Mouse (Mus musculus): ENCODE results near the gene Myo1e. TPM values are rescaled to one million over a fixed set of nuclear protein-coding genes. Genes with fewer than 3 reads are reported as not detected.

The Myo1e gene
- polyA plus RNA-seq, 1 experiment, result 15.4 TPM

- Histone ChIP-seq H3K27ac (ENCODE audit: insufficient read depth, low read length) (peak overlapping the region; percentile 44), H3K4me3 (ENCODE audit: extremely low read depth, insufficient read depth, insufficient read length) (no peak overlapping the region), H3K27me3 (ENCODE audit: control insufficient read depth, insufficient read depth, low read length) (no peaks in the 10 kb centered on the region), H3K36me3 (ENCODE audit: control insufficient read depth, insufficient read depth, low read length) (0 out of 2 replicates have a peak, but pooled peaks cover 1% of the 10 kb centered on the region), H3K4me1 (ENCODE audit: control insufficient read depth, insufficient read depth, insufficient read length) (peaks cover 10% of the 10 kb centered on the region; the same call in 1 of the 2 replicates)
- 65% methylated on average over 10 of the region's 10 CpGs for WGBS
- DNase-seq (ENCODE audit: low read depth in 1 of 2, low spot score in 2 of 2), result no peak
- TF ChIP-seq CTCF (IDR thresholded peaks at IDR 0.05; ENCODE audit: extremely low read depth, insufficient read depth, insufficient read length, insufficient replicate concordance), result no peak
These were observed 25.2 kb downstream of the Myo1e start for GRCm38 (mm10) chr9:70232044-70233010.

GRCm38 (mm10) chr9:70237136-70237535 lies 30.0 kb downstream of the Myo1e start:
- Histone ChIP-seq H3K27ac (ENCODE audit: insufficient read depth, low read length) (peak overlapping the region; percentile 77; the same call in 1 of the 2 replicates), H3K4me3 (ENCODE audit: extremely low read depth, insufficient read depth, insufficient read length) (no peak overlapping the region), H3K27me3 (ENCODE audit: control insufficient read depth, insufficient read depth, low read length) (no peaks in the 10 kb centered on the region), H3K36me3 (ENCODE audit: control insufficient read depth, insufficient read depth, low read length) (no peaks in the 10 kb centered on the region; the same call in 1 of the 2 replicates), H3K4me1 (ENCODE audit: control insufficient read depth, insufficient read depth, insufficient read length) (peaks cover 34% of the 10 kb centered on the region; the same call in 1 of the 2 replicates)
- TF ChIP-seq CTCF (IDR thresholded peaks at IDR 0.05; ENCODE audit: extremely low read depth, insufficient read depth, insufficient read length, insufficient replicate concordance) (no peak), POLR2A (IDR thresholded peaks at IDR 0.05; ENCODE audit: low read depth, low read length) (no peak)
- 7% methylated on average over 3 of the region's 3 CpGs for WGBS
- peak; percentile 43 to 74 for DNase-seq (ENCODE audit: low read depth in 1 of 2, low spot score in 2 of 2)

DNA sequence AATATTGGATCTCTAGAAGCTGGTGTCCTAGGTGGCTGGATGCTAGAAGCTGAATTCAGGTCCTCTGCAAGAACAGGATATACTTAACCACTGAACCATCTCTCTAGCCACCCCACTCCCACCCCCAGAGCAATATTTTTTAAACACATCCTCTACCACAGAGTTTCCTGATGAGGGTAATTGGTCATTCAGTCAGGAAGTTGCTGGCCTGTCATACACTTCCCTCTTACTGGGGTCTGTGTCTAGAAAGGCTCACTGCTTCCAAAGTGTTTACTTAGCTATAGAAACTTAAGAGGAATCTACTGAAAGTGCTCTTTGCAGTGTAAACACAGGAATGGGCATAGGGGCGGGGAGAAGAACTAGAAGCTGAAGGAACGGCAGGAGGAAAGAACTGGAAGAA lies 30.4 kb downstream of the Myo1e start:
- TF ChIP-seq CTCF (IDR thresholded peaks at IDR 0.05; ENCODE audit: extremely low read depth, insufficient read depth, insufficient read length, insufficient replicate concordance) (no peak), POLR2A (IDR thresholded peaks at IDR 0.05; ENCODE audit: low read depth, low read length) (no peak)
- peak overlapping the region; percentile 77 for H3K27ac ChIP-seq (ENCODE audit: insufficient read depth, low read length)
- WGBS, result 23% methylated on average over 2 of the region's 2 CpGs
- H3K4me1 ChIP-seq (ENCODE audit: control insufficient read depth, insufficient read depth, insufficient read length), result peaks cover 37% of the 10 kb centered on the region
- H3K27me3 ChIP-seq (ENCODE audit: control insufficient read depth, insufficient read depth, low read length), result no peaks in the 10 kb centered on the region
- no peak overlapping the region for H3K4me3 ChIP-seq (ENCODE audit: extremely low read depth, insufficient read depth, insufficient read length)
- peak in 1 of 2 experiments; percentile 44 for DNase-seq (ENCODE audit: low read depth in 1 of 2, low spot score in 2 of 2)
- H3K36me3 ChIP-seq (ENCODE audit: control insufficient read depth, insufficient read depth, low read length), result no peaks in the 10 kb centered on the region; the same call in 1 of the 2 replicates

GRCm38 (mm10) chr9:70238391-70238790 lies 31.2 kb downstream of the Myo1e start:
- Histone ChIP-seq H3K4me3 (ENCODE audit: extremely low read depth, insufficient read depth, insufficient read length) (no peak overlapping the region), H3K36me3 (ENCODE audit: control insufficient read depth, insufficient read depth, low read length) (no peaks in the 10 kb centered on the region; the same call in 1 of the 2 replicates), H3K4me1 (ENCODE audit: control insufficient read depth, insufficient read depth, insufficient read length) (peaks cover 44% of the 10 kb centered on the region), H3K27ac (ENCODE audit: insufficient read depth, low read length) (peak overlapping the region; percentile 36), H3K27me3 (ENCODE audit: control insufficient read depth, insufficient read depth, low read length) (no peaks in the 10 kb centered on the region)
- TF ChIP-seq POLR2A (IDR thresholded peaks at IDR 0.05; ENCODE audit: low read depth, low read length), result no peak
- no peak for TF ChIP-seq CTCF (IDR thresholded peaks at IDR 0.05; ENCODE audit: extremely low read depth, insufficient read depth, insufficient read length, insufficient replicate concordance)
- 89% methylated on average over 6 of the region's 6 CpGs for whole genome bisulfite sequencing
- DNase-seq (ENCODE audit: low read depth in 1 of 2, low spot score in 2 of 2), result no peak

GRCm38 (mm10) chr9:70239229-70239628 lies 32.1 kb downstream of the Myo1e start:
- TF ChIP-seq POLR2A (IDR thresholded peaks at IDR 0.05; ENCODE audit: low read depth, low read length) (no peak), CTCF (IDR thresholded peaks at IDR 0.05; ENCODE audit: extremely low read depth, insufficient read depth, insufficient read length, insufficient replicate concordance) (no peak)
- Histone ChIP-seq H3K36me3 (ENCODE audit: control insufficient read depth, insufficient read depth, low read length) (no peaks in the 10 kb centered on the region; the same call in 1 of the 2 replicates), H3K4me3 (ENCODE audit: extremely low read depth, insufficient read depth, insufficient read length) (no peak overlapping the region), H3K27me3 (ENCODE audit: control insufficient read depth, insufficient read depth, low read length) (no peaks in the 10 kb centered on the region), H3K27ac (ENCODE audit: insufficient read depth, low read length) (no peak overlapping the region), H3K4me1 (ENCODE audit: control insufficient read depth, insufficient read depth, insufficient read length) (peaks cover 45% of the 10 kb centered on the region)
- 42% methylated on average over 3 of the region's 3 CpGs for WGBS
- DNase-seq (ENCODE audit: low read depth in 1 of 2, low spot score in 2 of 2), result no peak

DNA sequence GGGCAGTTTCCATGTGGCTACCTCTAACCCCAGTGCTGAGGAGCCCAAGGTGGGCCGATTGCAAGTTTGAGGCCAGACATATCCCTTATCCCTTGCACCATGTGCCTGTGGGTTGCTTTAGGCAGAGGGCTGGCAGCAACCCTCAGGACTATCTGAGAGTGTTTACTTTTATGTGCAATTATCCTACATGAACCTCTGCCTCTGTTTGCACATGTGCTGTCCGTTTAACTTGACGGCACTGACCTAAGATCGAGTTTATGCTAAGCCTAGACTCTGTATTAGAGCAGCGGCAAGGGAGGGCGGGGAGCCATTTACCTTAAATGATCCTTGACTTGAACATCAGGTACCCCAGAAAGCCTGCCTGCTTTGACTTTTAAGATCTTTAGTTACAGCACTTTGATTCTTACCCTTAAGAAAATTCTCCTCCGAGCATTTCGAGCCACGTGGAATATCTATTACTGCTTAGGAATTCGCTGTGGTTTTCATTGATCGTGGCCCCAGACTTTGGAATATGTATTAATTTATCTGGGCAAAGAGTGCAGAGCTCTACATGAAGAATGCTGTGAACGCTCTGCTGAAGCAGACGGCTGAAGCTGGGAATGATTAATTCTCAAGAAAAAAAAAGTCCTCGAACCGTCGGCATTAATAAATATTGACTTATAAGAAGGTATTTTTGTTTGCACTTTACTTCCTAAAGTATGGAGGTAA lies 33.7 kb downstream of the Myo1e start:
- no peaks in the 10 kb centered on the region; the same call in 1 of the 2 replicates for H3K36me3 ChIP-seq (ENCODE audit: control insufficient read depth, insufficient read depth, low read length)
- no peak for DNase-seq (ENCODE audit: low read depth in 1 of 2, low spot score in 2 of 2)
- TF ChIP-seq CTCF (IDR thresholded peaks at IDR 0.05; ENCODE audit: extremely low read depth, insufficient read depth, insufficient read length, insufficient replicate concordance) (no peak), POLR2A (IDR thresholded peaks at IDR 0.05; ENCODE audit: low read depth, low read length) (no peak)
- H3K27ac ChIP-seq (ENCODE audit: insufficient read depth, low read length), result no peak overlapping the region
- 93% methylated on average over 16 of the region's 16 CpGs for WGBS
- H3K27me3 ChIP-seq (ENCODE audit: control insufficient read depth, insufficient read depth, low read length), result no peaks in the 10 kb centered on the region
- no peak overlapping the region for H3K4me3 ChIP-seq (ENCODE audit: extremely low read depth, insufficient read depth, insufficient read length)
- peaks cover 51% of the 10 kb centered on the region for H3K4me1 ChIP-seq (ENCODE audit: control insufficient read depth, insufficient read depth, insufficient read length)

Data from spleen, adult 2 months (tissue).